Mouse (Mus musculus) limb, embryonic 11.5 days (tissue): ENCODE measurements around the gene Cdiptos. TPM values are rescaled to one million over a fixed set of nuclear protein-coding genes. Genes with fewer than 3 reads are reported as not detected.
A peak's percentile ranks its signal among the peaks of the same experiment; 100 is the strongest.

Experiments
- ATAC-seq: fragments of 200-750 bp; cut with Nextera tagmentation; 2 replicates; pipeline ENCODE4 v1.8.0; 2017; ENCODE audit warnings: low read depth; ENCODE audit not compliant: insufficient number of reproducible peaks, low FRiP score, low TSS enrichment
- DNase-seq: peaks from one replicate; pipeline ENCODE4 v3.0.0-alpha.2; 2015; ENCODE audit warnings: low spot score
- H3K27ac ChIP-seq: fragments of 300-500 bp; sonication (generic); replicated peaks from 2 replicates; pipeline ENCODE4 v1.5.1; 2014; ENCODE audit warnings: low read depth, mild to moderate bottlenecking, low read length
- H3K27me3 ChIP-seq: fragments of 300-500 bp; sonication (generic); 2 replicates; pipeline ENCODE4 v1.6.1; 2014; ENCODE audit warnings: mild to moderate bottlenecking, low read length, mixed read lengths; ENCODE audit not compliant: control insufficient read depth, insufficient read depth
- H3K36me3 ChIP-seq: fragments of 300-500 bp; sonication (generic); 2 replicates; pipeline ENCODE4 v1.6.1; 2014; ENCODE audit warnings: mild to moderate bottlenecking, low read length, moderate library complexity, mixed read lengths; ENCODE audit not compliant: control insufficient read depth, insufficient read depth
- H3K4me1 ChIP-seq: fragments of 300-500 bp; sonication (generic); 2 replicates; pipeline ENCODE4 v1.6.1; 2014; ENCODE audit warnings: low read length, mixed read lengths; ENCODE audit not compliant: control insufficient read depth, insufficient read depth
- H3K4me2 ChIP-seq: fragments of 300-500 bp; sonication (generic); 2 replicates; pipeline ENCODE4 v1.6.1; 2014; ENCODE audit warnings: low read depth, mild to moderate bottlenecking, moderate library complexity; ENCODE audit not compliant: severe bottlenecking
- H3K4me3 ChIP-seq: fragments of 300-500 bp; sonication (generic); 2 replicates; pipeline ENCODE4 v1.5.1; 2014; ENCODE audit warnings: low read depth, low read length
- H3K9ac ChIP-seq: fragments of 300-500 bp; sonication (generic); 2 replicates; pipeline ENCODE4 v1.6.1; 2014; ENCODE audit warnings: mild to moderate bottlenecking, low read length
- H3K9me3 ChIP-seq: fragments of 300-500 bp; sonication (generic); 2 replicates; pipeline ENCODE4 v1.6.1; 2016; ENCODE audit warnings: low read length; ENCODE audit not compliant: control insufficient read depth
- WGBS: fragments of 180-500 bp; shearing (Covaris S2); extraction: QIAGEN DNeasy Blood & Tissue Kit; methylation state at CpG from one replicate; pipeline ENCODE4 v1.1.7; 2014; 5-methylcytosine and 5-hydroxymethylcytosine counted together
- polyA plus RNA-seq: library from polyadenylated mRNA; unstranded; fragments of >200 nt; fragmentation: Nextera tagmentation; extraction: Ambion mirVana; gene quantifications from 2 replicates; pipeline ENCODE4 v1.2.1, GENCODE M21; 2014

The Cdiptos gene
- polyA plus RNA-seq, 1 experiment from 2014 or later: 1.5 TPM

GRCm38 (mm10) chr7:126988816-126989215 lies 12.9 kb upstream of the Cdiptos start:
- DNase-seq (no peak), ATAC-seq (no peak)
- no peak overlapping the region for H3K4me3 ChIP-seq
- H3K4me2 ChIP-seq: no peak overlapping the region
- H3K9ac ChIP-seq: no peak overlapping the region
- H3K4me1 ChIP-seq: no peaks in the 10 kb centered on the region
- no peak overlapping the region for H3K27ac ChIP-seq
- H3K27me3 ChIP-seq: no peaks in the 10 kb centered on the region
- no peaks in the 10 kb centered on the region for H3K36me3 ChIP-seq
- WGBS: 74% methylated on average over 8 of the region's 8 CpGs
- no peaks in the 10 kb centered on the region for H3K9me3 ChIP-seq

GRCm38 (mm10) chr7:126986319-126986718 lies 10.4 kb upstream of the Cdiptos start:
- WGBS: 40% methylated on average over 9 of the region's 9 CpGs
- Histone ChIP-seq H3K4me1 (no peaks in the 10 kb centered on the region), H3K36me3 (no peaks in the 10 kb centered on the region), H3K9ac (no peak overlapping the region), H3K9me3 (no peaks in the 10 kb centered on the region), H3K27ac (no peak overlapping the region), H3K27me3 (no peaks in the 10 kb centered on the region), H3K4me3 (no peak overlapping the region), H3K4me2 (no peak overlapping the region)
- no peak for ATAC-seq
- peak; percentile 36 for DNase-seq

- Histone ChIP-seq H3K4me3 (no peak overlapping the region), H3K9ac (no peak overlapping the region), H3K4me1 (no peaks in the 10 kb centered on the region), H3K27me3 (no peaks in the 10 kb centered on the region), H3K36me3 (peaks cover 3% of the 10 kb centered on the region; the same call in 1 of the 2 replicates), H3K9me3 (no peaks in the 10 kb centered on the region), H3K27ac (no peak overlapping the region), H3K4me2 (no peak overlapping the region)
- WGBS: 35% methylated on average over 10 of the region's 10 CpGs
- no peak for ATAC-seq
- no peak for DNase-seq
Observed at GRCm38 (mm10) chr7:126984667-126985444, 9.0 kb upstream of the Cdiptos start.

- Histone ChIP-seq H3K4me2 (no peak overlapping the region), H3K27me3 (no peaks in the 10 kb centered on the region), H3K9me3 (no peaks in the 10 kb centered on the region), H3K4me3 (no peak overlapping the region), H3K4me1 (no peaks in the 10 kb centered on the region), H3K36me3 (peaks cover 14% of the 10 kb centered on the region; the same call in 1 of the 2 replicates), H3K9ac (no peak overlapping the region), H3K27ac (no peak overlapping the region)
- ATAC-seq: no peak
- no peak for DNase-seq
- 85% methylated on average over 7 of the region's 7 CpGs for WGBS
Observed at GRCm38 (mm10) chr7:126983113-126983512, 7.2 kb upstream of the Cdiptos start.

- DNase-seq: no peak
- no peak for ATAC-seq
- Histone ChIP-seq H3K9me3 (no peaks in the 10 kb centered on the region), H3K4me1 (no peaks in the 10 kb centered on the region), H3K27ac (no peak overlapping the region), H3K4me3 (no peak overlapping the region), H3K4me2 (no peak overlapping the region), H3K9ac (no peak overlapping the region), H3K36me3 (peaks cover 17% of the 10 kb centered on the region; the same call in 1 of the 2 replicates), H3K27me3 (no peaks in the 10 kb centered on the region)
- WGBS: 95% methylated on average over 4 of the region's 4 CpGs
Observed at GRCm38 (mm10) chr7:126982054-126982453, 6.2 kb upstream of the Cdiptos start.

GRCm38 (mm10) chr7:126981601-126982000 lies 5.7 kb upstream of the Cdiptos start:
- DNase-seq (no peak), ATAC-seq (no peak)
- Histone ChIP-seq H3K27ac (no peak overlapping the region), H3K9ac (no peak overlapping the region), H3K4me2 (no peak overlapping the region), H3K36me3 (peaks cover 17% of the 10 kb centered on the region; the same call in 1 of the 2 replicates), H3K27me3 (no peaks in the 10 kb centered on the region), H3K9me3 (no peaks in the 10 kb centered on the region), H3K4me1 (no peaks in the 10 kb centered on the region), H3K4me3 (no peak overlapping the region)
- WGBS: 92% methylated on average over 2 of the region's 2 CpGs

GRCm38 (mm10) chr7:126978841-126979240 lies 2.9 kb upstream of the Cdiptos start:
- H3K4me3 ChIP-seq: no peak overlapping the region
- ATAC-seq (no peak), DNase-seq (no peak)
- no peak overlapping the region for H3K27ac ChIP-seq
- no peaks in the 10 kb centered on the region; the same call in 1 of the 2 replicates for H3K4me1 ChIP-seq
- H3K36me3 ChIP-seq: peaks cover 17% of the 10 kb centered on the region; the same call in 1 of the 2 replicates
- no peaks in the 10 kb centered on the region for H3K9me3 ChIP-seq
- no peaks in the 10 kb centered on the region for H3K27me3 ChIP-seq
- H3K9ac ChIP-seq: no peak overlapping the region
- 94% methylated on average over 6 of the region's 6 CpGs for WGBS
- no peak overlapping the region for H3K4me2 ChIP-seq

GRCm38 (mm10) chr7:126976878-126977459 lies 1.1 kb upstream of the Cdiptos start:
- H3K9me3 ChIP-seq: no peaks in the 10 kb centered on the region

More at GRCm38 (mm10) chr7:126976878-126977459, 1.1 kb upstream of the Cdiptos start:
- Histone ChIP-seq H3K36me3 (peaks cover 17% of the 10 kb centered on the region; the same call in 1 of the 2 replicates), H3K4me2 (peak overlapping the region; percentile 82), H3K9ac (peak overlapping the region; percentile 99), H3K4me1 (no peaks in the 10 kb centered on the region; the same call in 1 of the 2 replicates), H3K27ac (no peak overlapping the region), H3K27me3 (no peaks in the 10 kb centered on the region), H3K4me3 (peak overlapping the region; percentile 100)
- DNase-seq (peak; percentile 23), ATAC-seq (0 out of 2 replicates have a peak, but pooled peaks have one; percentile 4)
- 26% methylated on average over 14 of the region's 14 CpGs for WGBS
